Mouse (Mus musculus) thymus, postnatal 36 days (tissue): Measurements from ENCODE around the gene Clic4.

Experiments
- DNase-seq, 2 experiments: peaks; one replicate each; pipeline ENCODE4 v3.0.0; 2022; ENCODE audit warnings: mixed read lengths in 2 of 2

The Clic4 gene

GRCm38 (mm10) chr4:135256536-135257450 is 15.8 kb downstream of the Clic4 start:
- DNase-seq = no peak

GRCm38 (mm10) chr4:135254770-135255169 is 17.8 kb downstream of the Clic4 start:
- DNase-seq = no peak

- no peak for DNase-seq
Measured at GRCm38 (mm10) chr4:135254321-135254720, 18.3 kb downstream of the Clic4 start.

- DNase-seq = no peak
Measured at GRCm38 (mm10) chr4:135253239-135254039, 19.2 kb downstream of the Clic4 start.

GRCm38 (mm10) chr4:135251801-135252200 is 20.8 kb downstream of the Clic4 start:
- DNase-seq = no peak

GRCm38 (mm10) chr4:135248250-135249018 is 24.2 kb downstream of the Clic4 start:
- peak; percentile 9 to 21 for DNase-seq

GRCm38 (mm10) chr4:135246866-135247756 is 25.5 kb downstream of the Clic4 start:
- DNase-seq = no peak

GRCm38 (mm10) chr4:135246444-135246843 is 26.2 kb downstream of the Clic4 start:
- DNase-seq = no peak

GRCm38 (mm10) chr4:135245841-135246240 is 26.8 kb downstream of the Clic4 start:
- no peak for DNase-seq

- DNase-seq = peak; percentile 16 to 23
Measured at GRCm38 (mm10) chr4:135244335-135244734, 28.3 kb downstream of the Clic4 start.

GRCm38 (mm10) chr4:135242913-135243541 is 29.6 kb downstream of the Clic4 start:
- DNase-seq = no peak

GRCm38 (mm10) chr4:135242383-135242782 is 30.2 kb downstream of the Clic4 start:
- DNase-seq = no peak

- no peak for DNase-seq
Measured at GRCm38 (mm10) chr4:135241669-135242068, 30.9 kb downstream of the Clic4 start.

- no peak for DNase-seq
Measured at GRCm38 (mm10) chr4:135241106-135241505, 31.5 kb downstream of the Clic4 start.

- DNase-seq = no peak
Measured at GRCm38 (mm10) chr4:135240329-135240728, 32.3 kb downstream of the Clic4 start.

- no peak for DNase-seq
Measured at GRCm38 (mm10) chr4:135238706-135239510, 33.7 kb downstream of the Clic4 start.

GRCm38 (mm10) chr4:135236658-135237057 is 36.0 kb downstream of the Clic4 start:
- DNase-seq = no peak

- DNase-seq = no peak
Measured at GRCm38 (mm10) chr4:135235546-135235945, 37.1 kb downstream of the Clic4 start.

- DNase-seq = no peak
Measured at GRCm38 (mm10) chr4:135232563-135232962, 40.1 kb downstream of the Clic4 start.

- DNase-seq = no peak
Measured at GRCm38 (mm10) chr4:135231543-135231942, 41.1 kb downstream of the Clic4 start.
